Mouse (Mus musculus): ENCODE measurements around the gene Fsip1. TPM values are rescaled to one million over a fixed set of nuclear protein-coding genes. Genes with fewer than 3 reads are reported as not detected.
"Not testable (repeated sequence)": the region's sequence is repeated elsewhere in the genome, so short reads cannot be mapped to it uniquely, and the experiment has no call there.

Gene Fsip1
- polyA plus RNA-seq, 1 experiment: not detected

GRCm38 (mm10) chr2:118297966-118298365 lies 41.2 kb upstream of the Fsip1 start:
- no peaks in the 10 kb centered on the region; the same call in 1 of the 2 replicates for H3K4me1 ChIP-seq (ENCODE audit: control insufficient read depth, insufficient read depth, low read length)
- WGBS: 59% methylated on average over 2 of the region's 2 CpGs
- TF ChIP-seq POLR2A (IDR thresholded peaks at IDR 0.05; ENCODE audit: borderline replicate concordance, control insufficient read depth, low read depth, low read length) (no peak), CTCF (IDR thresholded peaks at IDR 0.05; ENCODE audit: control insufficient read depth, insufficient read depth, low read length) (no peak)
- H3K27ac ChIP-seq (ENCODE audit: control insufficient read depth, insufficient read depth, low read depth, low read length, poor library complexity): no peak overlapping the region
- no peak overlapping the region for H3K4me3 ChIP-seq (replicated peaks; ENCODE audit: control insufficient read depth, low read depth, low read length)

- H3K27ac ChIP-seq (ENCODE audit: control insufficient read depth, insufficient read depth, low read depth, low read length, poor library complexity): no peak overlapping the region
- H3K4me3 ChIP-seq (replicated peaks; ENCODE audit: control insufficient read depth, low read depth, low read length): no peak overlapping the region
These were observed 38.7 kb upstream of the Fsip1 start for GRCm38 (mm10) chr2:118295505-118295904.

DNA sequence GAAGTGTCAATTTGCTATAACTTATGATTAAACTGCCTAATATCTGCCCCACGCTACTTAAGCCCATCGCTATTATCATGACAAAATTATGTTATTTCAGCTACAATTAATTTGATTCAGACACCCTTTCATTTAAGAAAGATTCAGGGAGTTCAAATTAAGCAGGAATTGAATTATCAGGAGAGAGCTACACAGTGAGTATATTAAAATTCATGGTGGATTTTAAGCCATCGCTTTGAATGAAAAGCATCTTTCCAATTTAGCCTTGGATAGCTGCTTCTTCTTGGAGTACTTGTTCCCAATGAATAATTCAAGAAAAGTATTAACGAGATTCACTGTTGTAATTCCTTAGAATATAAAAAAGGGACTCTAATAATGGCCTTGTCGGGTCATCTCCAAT lies 36.8 kb upstream of the Fsip1 start:
- Histone ChIP-seq H3K4me1 (ENCODE audit: control insufficient read depth, insufficient read depth, low read length) (no peaks in the 10 kb centered on the region; the same call in 1 of the 2 replicates), H3K27ac (ENCODE audit: control insufficient read depth, insufficient read depth, low read depth, low read length, poor library complexity) (no peak overlapping the region), H3K4me3 (replicated peaks; ENCODE audit: control insufficient read depth, low read depth, low read length) (no peak overlapping the region)
- TF ChIP-seq POLR2A (IDR thresholded peaks at IDR 0.05; ENCODE audit: borderline replicate concordance, control insufficient read depth, low read depth, low read length) (no peak), CTCF (IDR thresholded peaks at IDR 0.05; ENCODE audit: control insufficient read depth, insufficient read depth, low read length) (no peak)
- 89% methylated on average over 5 of the region's 5 CpGs for WGBS

More at GRCm38 (mm10) chr2:118295505-118295904, 38.7 kb upstream of the Fsip1 start:
- WGBS: 35% methylated on average over 7 of the region's 7 CpGs
- TF ChIP-seq POLR2A (IDR thresholded peaks at IDR 0.05; ENCODE audit: borderline replicate concordance, control insufficient read depth, low read depth, low read length) (no peak), CTCF (IDR thresholded peaks at IDR 0.05; ENCODE audit: control insufficient read depth, insufficient read depth, low read length) (no peak)
- no peaks in the 10 kb centered on the region; the same call in 1 of the 2 replicates for H3K4me1 ChIP-seq (ENCODE audit: control insufficient read depth, insufficient read depth, low read length)

- not testable (repeated sequence) for H3K4me3 ChIP-seq (replicated peaks; ENCODE audit: control insufficient read depth, low read depth, low read length); H3K27ac ChIP-seq (ENCODE audit: control insufficient read depth, insufficient read depth, low read depth, low read length, poor library complexity); H3K4me1 ChIP-seq (ENCODE audit: control insufficient read depth, insufficient read depth, low read length)
- WGBS: 74% methylated on average over 7 of the region's 7 CpGs
These were observed 32.3 kb upstream of the Fsip1 start for GRCm38 (mm10) chr2:118289066-118289460.

DNA sequence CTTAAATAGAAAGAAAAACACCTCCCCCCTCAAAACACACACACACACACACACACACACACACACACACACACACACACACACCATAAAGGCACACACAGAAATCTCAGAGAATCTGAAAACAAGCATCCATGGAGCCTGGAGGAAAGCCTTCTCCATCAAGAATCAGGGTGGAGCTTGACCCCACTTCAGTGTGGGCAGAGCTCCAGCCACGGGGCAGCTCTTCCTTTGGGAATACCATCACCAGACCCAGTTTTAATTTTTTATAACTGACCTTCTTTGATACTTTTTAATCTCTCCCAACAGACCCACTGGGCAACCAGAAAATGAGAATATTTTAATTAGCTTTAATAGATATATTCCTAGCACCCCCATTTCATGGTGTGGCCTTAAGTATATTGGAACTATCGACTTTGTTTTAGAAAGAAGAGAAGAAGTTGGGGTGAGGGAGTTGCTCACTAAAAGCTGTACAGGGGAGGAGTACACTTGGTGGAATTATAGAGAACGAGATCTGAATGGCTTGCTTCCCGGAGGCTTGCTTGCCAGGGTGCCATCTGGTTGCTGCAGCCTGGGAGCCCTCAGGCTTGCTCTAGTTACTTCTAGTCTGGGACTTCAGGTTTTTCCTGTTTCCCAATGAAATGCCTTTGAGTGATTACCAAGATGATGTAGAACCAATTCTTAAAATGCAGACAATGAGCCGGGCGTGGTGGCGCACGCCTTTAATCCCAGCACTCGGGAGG lies 31.7 kb upstream of the Fsip1 start:
- H3K27ac ChIP-seq (ENCODE audit: control insufficient read depth, insufficient read depth, low read depth, low read length, poor library complexity): no peak overlapping the region
- TF ChIP-seq POLR2A (IDR thresholded peaks at IDR 0.05; ENCODE audit: borderline replicate concordance, control insufficient read depth, low read depth, low read length) (no peak), CTCF (IDR thresholded peaks at IDR 0.05; ENCODE audit: control insufficient read depth, insufficient read depth, low read length) (no peak)
- 81% methylated on average over 9 of the region's 9 CpGs for WGBS
- H3K4me3 ChIP-seq (replicated peaks; ENCODE audit: control insufficient read depth, low read depth, low read length): no peak overlapping the region
- no peaks in the 10 kb centered on the region for H3K4me1 ChIP-seq (ENCODE audit: control insufficient read depth, insufficient read depth, low read length)

GRCm38 (mm10) chr2:118287678-118288077 lies 30.9 kb upstream of the Fsip1 start:
- 85% methylated on average over 4 of the region's 4 CpGs for whole genome bisulfite sequencing
- Histone ChIP-seq H3K4me1 (ENCODE audit: control insufficient read depth, insufficient read depth, low read length) (no peaks in the 10 kb centered on the region), H3K4me3 (replicated peaks; ENCODE audit: control insufficient read depth, low read depth, low read length) (no peak overlapping the region), H3K27ac (ENCODE audit: control insufficient read depth, insufficient read depth, low read depth, low read length, poor library complexity) (no peak overlapping the region)
- TF ChIP-seq POLR2A (IDR thresholded peaks at IDR 0.05; ENCODE audit: borderline replicate concordance, control insufficient read depth, low read depth, low read length): no peak
- no peak for TF ChIP-seq CTCF (IDR thresholded peaks at IDR 0.05; ENCODE audit: control insufficient read depth, insufficient read depth, low read length)

DNA sequence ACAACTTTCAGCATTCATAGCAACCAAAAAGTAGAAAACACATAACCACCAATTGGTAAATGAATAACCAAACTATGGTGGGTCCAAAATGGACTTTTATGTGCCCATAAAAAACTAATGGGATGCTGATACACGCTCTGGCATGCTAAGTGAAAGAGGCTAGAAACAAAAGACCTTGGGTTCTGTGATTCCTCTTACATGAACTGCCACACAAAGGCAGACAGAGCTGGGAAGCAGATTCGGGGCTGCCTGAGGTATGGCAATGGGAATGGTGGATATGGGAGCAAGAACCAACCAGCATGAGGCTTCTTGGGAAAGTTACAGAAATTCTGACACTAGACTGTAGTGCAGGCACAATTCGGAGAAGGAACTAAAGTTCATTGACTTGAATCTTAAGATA lies 25.7 kb upstream of the Fsip1 start:
- H3K27ac ChIP-seq (ENCODE audit: control insufficient read depth, insufficient read depth, low read depth, low read length, poor library complexity): no peak overlapping the region
- TF ChIP-seq CTCF (IDR thresholded peaks at IDR 0.05; ENCODE audit: control insufficient read depth, insufficient read depth, low read length): no peak
- TF ChIP-seq POLR2A (IDR thresholded peaks at IDR 0.05; ENCODE audit: borderline replicate concordance, control insufficient read depth, low read depth, low read length): no peak
- H3K4me3 ChIP-seq (replicated peaks; ENCODE audit: control insufficient read depth, low read depth, low read length): no peak overlapping the region
- WGBS: 66% methylated on average over 3 of the region's 3 CpGs
- H3K4me1 ChIP-seq (ENCODE audit: control insufficient read depth, insufficient read depth, low read length): no peaks in the 10 kb centered on the region

GRCm38 (mm10) chr2:118278249-118278648 lies 21.5 kb upstream of the Fsip1 start:
- no peaks in the 10 kb centered on the region for H3K4me1 ChIP-seq (ENCODE audit: control insufficient read depth, insufficient read depth, low read length)
- TF ChIP-seq CTCF (IDR thresholded peaks at IDR 0.05; ENCODE audit: control insufficient read depth, insufficient read depth, low read length) (no peak), POLR2A (IDR thresholded peaks at IDR 0.05; ENCODE audit: borderline replicate concordance, control insufficient read depth, low read depth, low read length) (no peak)
- H3K27ac ChIP-seq (ENCODE audit: control insufficient read depth, insufficient read depth, low read depth, low read length, poor library complexity): no peak overlapping the region
- WGBS: 68% methylated on average over 8 of the region's 8 CpGs
- no peak overlapping the region for H3K4me3 ChIP-seq (replicated peaks; ENCODE audit: control insufficient read depth, low read depth, low read length)

DNA sequence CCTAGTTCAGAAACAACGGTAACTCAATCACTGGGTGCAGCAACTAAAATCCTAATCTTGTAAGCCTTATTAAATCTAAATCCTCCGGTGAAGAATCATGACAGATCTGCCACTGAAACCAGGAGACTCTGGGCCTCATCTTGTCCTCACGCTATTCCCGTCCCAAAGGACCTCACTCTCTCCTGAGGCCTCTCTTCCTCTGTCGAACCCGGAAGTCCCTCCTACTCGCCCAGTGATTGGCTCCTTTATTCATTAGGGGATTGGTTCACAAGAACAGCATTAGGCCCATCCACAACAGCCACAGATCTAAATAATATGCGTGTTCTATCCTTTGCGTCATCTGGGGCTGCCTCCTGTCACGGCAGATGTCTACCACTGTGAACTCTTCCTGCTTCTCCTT lies 14.8 kb upstream of the Fsip1 start:
- no peaks in the 10 kb centered on the region for H3K4me1 ChIP-seq (ENCODE audit: control insufficient read depth, insufficient read depth, low read length)
- no peak overlapping the region for H3K4me3 ChIP-seq (replicated peaks; ENCODE audit: control insufficient read depth, low read depth, low read length)
- TF ChIP-seq CTCF (IDR thresholded peaks at IDR 0.05; ENCODE audit: control insufficient read depth, insufficient read depth, low read length) (no peak), POLR2A (IDR thresholded peaks at IDR 0.05; ENCODE audit: borderline replicate concordance, control insufficient read depth, low read depth, low read length) (no peak)
- 85% methylated on average over 10 of the region's 10 CpGs for WGBS
- H3K27ac ChIP-seq (ENCODE audit: control insufficient read depth, insufficient read depth, low read depth, low read length, poor library complexity): no peak overlapping the region
